Mouse (Mus musculus): ENCODE results near the gene Gm20696. TPM values are rescaled to one million over a fixed set of nuclear protein-coding genes. Genes with fewer than 3 reads are reported as not detected.
A peak's percentile ranks its signal among the peaks of the same experiment; 100 is the strongest.

Gene Gm20696
- 0.24 TPM in 1 of 2 replicates, not detected in the other for polyA plus RNA-seq (2011; ENCODE audit: insufficient read depth, insufficient read length, low read depth, missing spikeins)

DNA sequence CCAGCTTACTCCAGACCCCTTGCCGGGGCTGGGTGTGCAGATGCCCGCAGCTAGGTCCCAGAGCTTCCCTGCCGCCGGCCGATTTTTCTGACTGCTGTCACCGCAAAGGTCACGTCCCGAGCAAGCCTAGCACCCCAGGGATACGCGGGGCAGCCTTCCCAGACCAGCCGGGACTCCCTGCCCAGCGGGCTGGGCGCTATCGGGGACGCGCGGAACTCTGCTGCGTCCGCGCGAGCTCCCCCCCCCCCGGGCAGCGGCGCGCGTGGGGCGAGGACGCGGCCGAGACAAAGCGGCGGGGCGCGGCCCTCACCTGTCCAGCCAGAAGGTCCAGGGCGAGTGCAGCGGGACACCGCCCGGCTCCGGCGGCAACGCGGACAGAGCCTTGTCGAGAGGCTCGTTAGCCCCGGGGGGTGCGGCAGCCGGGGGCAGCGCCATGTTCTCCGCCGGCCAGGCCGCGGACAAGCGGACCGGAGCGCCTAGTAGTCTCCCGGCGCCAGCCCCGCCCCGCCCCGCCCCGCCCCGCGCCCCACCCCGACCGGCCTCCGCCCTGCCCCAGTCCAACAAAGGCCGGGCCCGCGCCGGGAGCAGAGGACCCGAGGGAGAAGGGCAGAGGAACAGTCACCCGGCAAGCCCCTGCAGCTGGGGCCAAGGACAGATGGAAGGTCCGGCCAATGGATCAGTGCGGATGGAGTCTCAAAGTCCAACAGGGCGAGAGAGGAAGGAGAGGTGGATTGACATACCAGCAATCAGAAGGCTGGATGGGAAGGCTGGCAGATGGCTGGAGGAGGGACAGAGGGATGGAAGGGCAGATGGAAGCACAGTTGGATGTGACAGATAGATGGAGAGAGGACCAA, at the start of gene Gm20696, which contains the start of gene Eif4e3:
Gene Gm20696 (minus strand): TSS at position 480 of the 854 bp plus-strand sequence.
Gene Eif4e3 (minus strand): TSS at position 454 of the 854 bp plus-strand sequence.
- TF ChIP-seq POLR2A (IDR thresholded peaks at IDR 0.05; ENCODE audit: insufficient read depth, low read length): no peak
- no peak for TF ChIP-seq EP300 (IDR thresholded peaks at IDR 0.05; ENCODE audit: insufficient read depth, low read depth, low read length)
- TF ChIP-seq CTCF (IDR thresholded peaks at IDR 0.05; ENCODE audit: low read depth, low read length): no peak
- Histone ChIP-seq H3K27ac (ENCODE audit: insufficient read depth, low read length) (no peak within 1 kb of the TSS), H3K27me3 (ENCODE audit: control insufficient read depth, insufficient read depth, low read length, poor library complexity, severe bottlenecking) (peaks cover 6% of the 10 kb centered on the region; the same call in 1 of the 2 replicates), H3K9ac (ENCODE audit: low read depth, poor library complexity, severe bottlenecking) (peak within 1 kb of the TSS; percentile 41), H3K36me3 (ENCODE audit: control insufficient read depth, insufficient read depth, low read length, poor library complexity, severe bottlenecking) (no peaks in the 10 kb centered on the region), H3K4me3 (ENCODE audit: low read depth, low read length) (peak within 1 kb of the TSS; percentile 73), H3K4me1 (ENCODE audit: control insufficient read depth, insufficient read depth, low read length) (no peaks in the 10 kb centered on the region), H3K9me3 (replicated peaks; ENCODE audit: control insufficient read depth, insufficient read depth, low read length, poor library complexity, severe bottlenecking) (no peaks in the 10 kb centered on the region)

GRCm38 (mm10) chr6:99715913-99716312, 49.3 kb upstream of the Gm20696 start:
- Histone ChIP-seq H3K27ac (ENCODE audit: insufficient read depth, low read length) (no peak overlapping the region), H3K27me3 (ENCODE audit: control insufficient read depth, insufficient read depth, low read length, poor library complexity, severe bottlenecking) (no peaks in the 10 kb centered on the region), H3K4me1 (ENCODE audit: control insufficient read depth, insufficient read depth, low read length) (no peaks in the 10 kb centered on the region), H3K36me3 (ENCODE audit: control insufficient read depth, insufficient read depth, low read length, poor library complexity, severe bottlenecking) (no peaks in the 10 kb centered on the region), H3K9me3 (replicated peaks; ENCODE audit: control insufficient read depth, insufficient read depth, low read length, poor library complexity, severe bottlenecking) (no peaks in the 10 kb centered on the region), H3K4me3 (ENCODE audit: low read depth, low read length) (no peak overlapping the region), H3K9ac (ENCODE audit: low read depth, poor library complexity, severe bottlenecking) (no peak overlapping the region)
- TF ChIP-seq CTCF (IDR thresholded peaks at IDR 0.05; ENCODE audit: low read depth, low read length) (no peak), POLR2A (IDR thresholded peaks at IDR 0.05; ENCODE audit: insufficient read depth, low read length) (no peak), EP300 (IDR thresholded peaks at IDR 0.05; ENCODE audit: insufficient read depth, low read depth, low read length) (no peak)

DNA sequence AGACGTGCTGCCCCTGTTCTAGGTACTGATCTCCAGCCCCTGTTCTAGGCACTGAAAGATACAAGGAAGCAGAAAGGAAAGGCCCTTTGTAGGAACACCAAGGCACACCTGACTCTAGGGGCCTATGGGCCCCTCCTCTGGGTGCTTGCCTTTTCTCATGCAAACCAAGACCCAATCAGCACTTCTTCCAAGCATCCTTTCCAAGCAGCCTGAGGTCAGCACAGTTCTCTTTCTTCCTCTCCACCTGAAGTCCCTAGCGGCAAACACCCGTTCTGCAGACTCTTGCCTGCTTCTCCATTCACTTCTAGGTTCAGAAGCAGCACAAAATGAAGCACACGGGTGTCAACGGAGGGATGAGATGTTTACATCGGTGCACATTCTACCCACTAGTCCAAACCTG, 48.6 kb upstream of the Gm20696 start:
- no peak for TF ChIP-seq POLR2A (IDR thresholded peaks at IDR 0.05; ENCODE audit: insufficient read depth, low read length)

GRCm38 (mm10) chr6:99713256-99713655, 46.7 kb upstream of the Gm20696 start:
- no peak overlapping the region for H3K9ac ChIP-seq (ENCODE audit: low read depth, poor library complexity, severe bottlenecking)
- TF ChIP-seq EP300 (IDR thresholded peaks at IDR 0.05; ENCODE audit: insufficient read depth, low read depth, low read length): no peak
- no peak for TF ChIP-seq CTCF (IDR thresholded peaks at IDR 0.05; ENCODE audit: low read depth, low read length)
- TF ChIP-seq POLR2A (IDR thresholded peaks at IDR 0.05; ENCODE audit: insufficient read depth, low read length): no peak
- no peak overlapping the region for H3K27ac ChIP-seq (ENCODE audit: insufficient read depth, low read length)
- H3K9me3 ChIP-seq (replicated peaks; ENCODE audit: control insufficient read depth, insufficient read depth, low read length, poor library complexity, severe bottlenecking): no peaks in the 10 kb centered on the region
- no peaks in the 10 kb centered on the region for H3K4me1 ChIP-seq (ENCODE audit: control insufficient read depth, insufficient read depth, low read length)
- no peaks in the 10 kb centered on the region for H3K27me3 ChIP-seq (ENCODE audit: control insufficient read depth, insufficient read depth, low read length, poor library complexity, severe bottlenecking)
- no peak overlapping the region for H3K4me3 ChIP-seq (ENCODE audit: low read depth, low read length)
- no peaks in the 10 kb centered on the region for H3K36me3 ChIP-seq (ENCODE audit: control insufficient read depth, insufficient read depth, low read length, poor library complexity, severe bottlenecking)

More for the DNA sequence above, 48.6 kb upstream of the Gm20696 start:
- no peaks in the 10 kb centered on the region for H3K27me3 ChIP-seq (ENCODE audit: control insufficient read depth, insufficient read depth, low read length, poor library complexity, severe bottlenecking)
- H3K36me3 ChIP-seq (ENCODE audit: control insufficient read depth, insufficient read depth, low read length, poor library complexity, severe bottlenecking): no peaks in the 10 kb centered on the region
- H3K27ac ChIP-seq (ENCODE audit: insufficient read depth, low read length): no peak overlapping the region
- H3K4me1 ChIP-seq (ENCODE audit: control insufficient read depth, insufficient read depth, low read length): no peaks in the 10 kb centered on the region
- H3K9ac ChIP-seq (ENCODE audit: low read depth, poor library complexity, severe bottlenecking): no peak overlapping the region
- H3K4me3 ChIP-seq (ENCODE audit: low read depth, low read length): no peak overlapping the region
- H3K9me3 ChIP-seq (replicated peaks; ENCODE audit: control insufficient read depth, insufficient read depth, low read length, poor library complexity, severe bottlenecking): no peaks in the 10 kb centered on the region

DNA sequence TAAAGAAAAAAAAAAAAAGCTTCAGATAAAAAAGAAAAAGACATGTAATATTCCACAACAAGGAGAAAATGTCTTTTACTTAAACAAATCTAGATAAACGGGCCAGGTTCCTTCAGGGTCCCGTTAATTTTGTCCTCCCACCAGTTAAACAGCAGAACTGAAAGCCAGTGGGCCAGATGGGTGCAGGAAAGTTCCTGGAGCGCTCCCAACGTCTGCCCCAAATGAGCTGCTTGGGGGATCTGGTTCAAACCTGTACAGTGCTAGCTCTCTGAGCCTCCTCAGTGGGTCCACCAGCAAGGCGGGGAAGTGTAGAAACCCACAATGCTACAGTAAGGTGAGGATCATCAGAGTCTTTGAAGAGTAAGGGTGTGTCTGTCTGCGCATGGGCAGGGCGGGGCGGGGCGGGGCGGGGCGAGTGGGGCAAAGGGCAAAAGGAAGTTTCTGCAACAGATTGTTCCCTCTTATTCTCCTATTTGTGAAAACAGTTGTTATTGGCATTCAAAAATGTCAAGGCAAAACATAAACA, 45.0 kb upstream of the Gm20696 start:
- Histone ChIP-seq H3K27me3 (ENCODE audit: control insufficient read depth, insufficient read depth, low read length, poor library complexity, severe bottlenecking) (no peaks in the 10 kb centered on the region; the same call in 1 of the 2 replicates), H3K9ac (ENCODE audit: low read depth, poor library complexity, severe bottlenecking) (no peak overlapping the region), H3K9me3 (replicated peaks; ENCODE audit: control insufficient read depth, insufficient read depth, low read length, poor library complexity, severe bottlenecking) (no peaks in the 10 kb centered on the region), H3K4me3 (ENCODE audit: low read depth, low read length) (no peak overlapping the region), H3K4me1 (ENCODE audit: control insufficient read depth, insufficient read depth, low read length) (no peaks in the 10 kb centered on the region), H3K36me3 (ENCODE audit: control insufficient read depth, insufficient read depth, low read length, poor library complexity, severe bottlenecking) (no peaks in the 10 kb centered on the region), H3K27ac (ENCODE audit: insufficient read depth, low read length) (no peak overlapping the region)
- TF ChIP-seq CTCF (IDR thresholded peaks at IDR 0.05; ENCODE audit: low read depth, low read length): no peak
- TF ChIP-seq POLR2A (IDR thresholded peaks at IDR 0.05; ENCODE audit: insufficient read depth, low read length): no peak
- no peak for TF ChIP-seq EP300 (IDR thresholded peaks at IDR 0.05; ENCODE audit: insufficient read depth, low read depth, low read length)

GRCm38 (mm10) chr6:99700484-99700883, 33.9 kb upstream of the Gm20696 start:
- no peak overlapping the region for H3K27ac ChIP-seq (ENCODE audit: insufficient read depth, low read length)
- H3K9ac ChIP-seq (ENCODE audit: low read depth, poor library complexity, severe bottlenecking): no peak overlapping the region
- no peaks in the 10 kb centered on the region for H3K36me3 ChIP-seq (ENCODE audit: control insufficient read depth, insufficient read depth, low read length, poor library complexity, severe bottlenecking)
- TF ChIP-seq CTCF (IDR thresholded peaks at IDR 0.05; ENCODE audit: low read depth, low read length) (no peak), POLR2A (IDR thresholded peaks at IDR 0.05; ENCODE audit: insufficient read depth, low read length) (no peak), EP300 (IDR thresholded peaks at IDR 0.05; ENCODE audit: insufficient read depth, low read depth, low read length) (no peak)
- no peak overlapping the region for H3K4me3 ChIP-seq (ENCODE audit: low read depth, low read length)
- no peaks in the 10 kb centered on the region for H3K27me3 ChIP-seq (ENCODE audit: control insufficient read depth, insufficient read depth, low read length, poor library complexity, severe bottlenecking)
- H3K9me3 ChIP-seq (replicated peaks; ENCODE audit: control insufficient read depth, insufficient read depth, low read length, poor library complexity, severe bottlenecking): no peaks in the 10 kb centered on the region
- H3K4me1 ChIP-seq (ENCODE audit: control insufficient read depth, insufficient read depth, low read length): no peaks in the 10 kb centered on the region

Measured in ES-Bruce4 (cell line).